Mouse (Mus musculus) kidney, adult 2 months (tissue): ENCODE measurements at regions not wholly inside any gene's neighbourhood (a gene's known extent, or its start where the extent isn't known, plus 50 kb on each side); places are given as distances from the start of the nearest gene placed in this dataset.

ENCODE experiments used
- CTCF ChIP-seq: fragments of 200-500 bp; conservative IDR thresholded peaks from 2 replicates; pipeline ENCODE4 v1.5.1; 2011; ENCODE audit warnings: low read depth, mild to moderate bottlenecking, control low read depth, low read length, moderate library complexity, mixed read lengths; ENCODE audit not compliant: insufficient read depth, insufficient read length
- POLR2A ChIP-seq: fragments of 200-500 bp; IDR thresholded peaks from one replicate; pipeline ENCODE4 v1.6.1; 2011; ENCODE audit warnings: low read depth, low read length, control low read depth

DNA sequence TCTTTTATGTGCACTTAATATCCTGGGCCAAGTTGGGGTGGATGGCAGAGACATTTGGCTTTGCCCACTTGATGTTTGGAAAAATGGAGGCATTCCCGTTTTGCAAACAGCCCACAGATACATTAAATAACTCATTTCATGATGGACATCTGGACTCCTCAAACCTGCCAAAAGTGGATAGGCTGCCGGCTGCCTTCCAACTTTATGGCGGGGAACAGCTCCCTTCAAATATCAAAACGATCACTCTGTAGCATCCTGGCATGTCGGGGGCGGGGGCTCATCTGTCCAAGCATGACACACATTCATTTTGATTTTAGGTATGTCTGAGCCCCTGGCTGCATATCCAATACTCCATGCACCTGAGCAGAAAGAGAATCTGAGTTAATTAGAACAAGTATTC lies 493.3 kb downstream of the Tmem114 start:
- TF ChIP-seq POLR2A (no peak), CTCF (no peak)
